Mouse (Mus musculus): Measurements from ENCODE around the gene Foxp1.

The Foxp1 gene

GRCm38 (mm10) chr6:99206437-99206870 lies 316.1 kb downstream of the Foxp1 start:
- no peak for DNase-seq (ENCODE audit: low spot score)

- no peak for DNase-seq (ENCODE audit: low spot score)
Measured at GRCm38 (mm10) chr6:99205587-99206436, 316.7 kb downstream of the Foxp1 start.

DNA sequence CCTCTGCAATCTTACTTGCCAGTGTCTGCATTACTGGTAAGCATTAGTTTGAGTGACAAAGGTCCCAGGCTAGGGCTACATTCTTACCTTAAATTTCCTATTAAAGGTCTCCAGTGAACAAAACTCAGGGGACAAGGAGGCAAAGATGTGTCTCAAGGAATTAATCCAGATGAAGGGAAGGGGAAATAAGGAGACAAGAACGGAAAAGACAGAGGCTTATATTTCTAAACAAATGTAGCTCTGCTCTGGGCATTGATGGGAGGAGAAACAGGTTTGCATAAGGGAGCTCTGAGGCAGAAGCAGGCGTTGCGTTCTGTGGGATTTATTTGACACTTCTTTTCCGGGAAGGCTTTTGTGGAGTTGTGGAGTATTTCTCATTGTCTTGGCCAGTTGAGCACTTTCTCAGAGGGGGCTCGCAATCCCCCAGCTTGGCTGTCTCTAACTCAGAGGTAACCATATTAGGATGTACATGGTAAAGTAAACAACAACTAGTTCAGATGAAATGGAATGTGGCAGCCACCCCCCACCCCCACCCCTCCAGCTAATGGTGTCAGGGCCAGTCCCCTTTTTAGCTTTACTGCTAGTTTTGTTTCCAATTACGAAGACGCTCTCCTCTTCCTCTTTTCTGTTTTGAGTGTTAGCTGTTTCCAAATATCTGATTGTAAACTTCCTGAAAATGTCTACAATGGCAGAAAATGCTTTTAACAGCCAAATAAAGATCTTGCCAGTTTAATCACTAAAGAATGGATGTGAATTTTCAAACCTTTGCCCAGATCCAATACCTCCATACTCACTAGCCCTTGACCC lies 317.5 kb downstream of the Foxp1 start:
- DNase-seq (ENCODE audit: low spot score) = no peak

- no peak for DNase-seq (ENCODE audit: low spot score)
Measured at GRCm38 (mm10) chr6:99204052-99204779, 318.3 kb downstream of the Foxp1 start.

- DNase-seq (ENCODE audit: low spot score) = no peak
Measured at GRCm38 (mm10) chr6:99203231-99203630, 319.3 kb downstream of the Foxp1 start.

DNA sequence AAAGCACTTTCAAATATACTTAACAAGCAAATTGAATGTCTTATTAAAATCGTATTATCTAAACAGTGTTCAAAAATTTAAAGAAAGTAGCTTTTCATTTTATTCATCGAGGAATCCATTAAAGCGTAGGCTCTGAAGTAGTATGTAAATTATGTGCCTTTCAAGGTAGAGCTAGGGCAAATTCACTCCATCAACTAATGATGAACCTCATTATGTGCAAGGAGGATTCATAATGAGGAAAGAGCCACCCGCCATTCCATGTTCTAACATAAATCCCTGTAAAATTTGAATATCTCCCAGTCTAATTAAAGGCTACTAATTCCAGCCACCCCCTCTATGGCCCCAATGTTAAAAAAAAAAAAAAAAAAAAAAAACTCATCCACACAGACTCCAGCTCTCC lies 319.7 kb downstream of the Foxp1 start:
- DNase-seq (ENCODE audit: low spot score) = no peak

GRCm38 (mm10) chr6:99201271-99201705 lies 321.2 kb downstream of the Foxp1 start:
- no peak for DNase-seq (ENCODE audit: low spot score)

GRCm38 (mm10) chr6:99200656-99201055 lies 321.9 kb downstream of the Foxp1 start:
- DNase-seq (ENCODE audit: low spot score) = no peak

DNA sequence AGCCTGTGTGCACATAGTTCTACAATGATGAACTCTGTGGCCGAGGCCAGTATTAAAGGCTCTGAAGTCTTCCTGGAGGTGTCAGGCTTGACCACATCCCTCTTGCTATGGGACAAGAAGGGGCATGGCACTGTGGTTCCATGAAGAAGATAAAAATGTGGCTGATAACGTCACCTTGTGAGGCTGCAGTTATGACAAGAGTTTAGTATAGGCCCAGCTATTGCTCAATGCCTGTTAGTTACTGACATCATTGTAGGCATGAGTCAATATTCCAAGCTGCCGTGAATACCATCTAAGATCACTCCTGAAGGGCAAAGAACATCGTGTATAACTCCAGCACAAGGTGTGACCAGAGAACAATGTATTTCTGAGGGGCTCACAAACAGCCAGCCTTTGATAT lies 323.2 kb downstream of the Foxp1 start:
- no peak for DNase-seq (ENCODE audit: low spot score)

- DNase-seq (ENCODE audit: low spot score) = no peak
Measured at GRCm38 (mm10) chr6:99193697-99194096, 328.8 kb downstream of the Foxp1 start.

DNA sequence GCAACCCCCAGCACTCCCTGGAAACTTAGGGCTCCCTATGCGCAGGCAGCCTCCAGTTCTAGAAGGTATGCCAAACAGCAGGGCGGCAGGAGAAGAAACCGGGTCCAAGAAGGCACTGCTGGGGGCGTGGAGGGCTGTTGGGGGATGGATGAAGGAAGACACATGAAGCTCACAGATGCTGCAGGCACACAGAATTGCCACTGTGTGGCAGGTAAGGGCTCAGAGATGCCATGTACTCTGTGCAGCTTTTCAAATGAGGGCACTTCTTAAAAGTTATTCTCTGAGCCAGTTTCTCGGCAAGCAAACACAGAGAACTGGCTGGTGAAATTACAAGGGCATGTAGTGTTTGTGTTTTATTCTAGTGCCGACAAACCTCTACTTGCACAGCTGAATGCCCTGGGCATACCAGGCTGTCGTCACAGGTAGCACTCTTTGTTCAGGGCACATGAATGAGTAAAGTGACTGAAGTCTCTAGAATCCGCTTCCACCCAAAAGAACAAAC lies 330.8 kb downstream of the Foxp1 start:
- no peak for DNase-seq (ENCODE audit: low spot score)

DNA sequence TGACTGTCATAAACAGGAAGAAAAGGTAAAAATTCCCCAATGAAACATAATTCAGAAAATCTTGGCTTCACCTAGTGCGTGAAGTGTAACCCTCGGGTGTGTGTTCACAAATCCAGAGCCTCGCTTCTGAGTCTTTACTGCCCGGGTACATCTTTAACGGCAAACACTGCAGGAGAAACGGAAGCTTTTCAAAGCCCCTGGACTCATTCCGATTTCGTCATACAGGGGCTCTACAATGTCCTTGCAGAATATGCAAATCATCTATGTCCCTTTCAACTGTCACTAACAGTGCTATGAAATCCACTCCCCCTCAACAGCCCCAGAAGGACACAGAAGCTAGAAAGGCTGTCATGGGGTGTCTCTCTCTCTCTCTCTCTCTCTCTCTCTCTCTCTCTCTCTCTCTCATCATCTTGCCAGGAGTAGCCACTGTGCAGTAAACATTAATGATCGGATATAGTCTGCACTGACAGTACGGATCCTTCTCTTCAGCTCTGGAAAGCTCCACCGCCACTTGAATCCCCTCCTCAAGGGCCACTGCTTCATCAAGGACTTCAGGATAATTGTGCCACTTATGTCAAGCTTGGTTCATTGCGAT lies 331.4 kb downstream of the Foxp1 start:
- DNase-seq (ENCODE audit: low spot score) = no peak

DNA sequence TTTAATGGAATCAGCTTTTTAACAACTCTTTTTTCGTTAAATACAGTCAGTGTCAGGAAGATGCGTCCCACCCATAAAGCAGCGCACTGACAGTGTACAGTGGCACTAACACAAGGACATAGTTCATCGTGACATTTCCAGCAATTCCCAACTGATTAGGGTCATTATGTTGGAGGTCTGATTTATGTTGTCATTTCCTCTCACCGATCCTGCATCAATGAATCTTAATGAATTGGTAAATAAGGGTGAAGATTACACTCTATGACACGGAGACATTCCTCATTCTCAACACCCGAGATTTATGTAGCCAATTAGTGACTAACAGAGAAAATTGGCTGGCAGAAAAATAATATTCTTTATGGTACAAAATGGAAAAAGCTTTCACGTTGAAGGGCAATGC lies 332.6 kb downstream of the Foxp1 start:
- DNase-seq (ENCODE audit: low spot score) = no peak

GRCm38 (mm10) chr6:99188366-99189216 lies 333.9 kb downstream of the Foxp1 start:
- DNase-seq (ENCODE audit: low spot score) = no peak

GRCm38 (mm10) chr6:99187914-99188313 lies 334.6 kb downstream of the Foxp1 start:
- DNase-seq (ENCODE audit: low spot score) = no peak

- no peak for DNase-seq (ENCODE audit: low spot score)
Measured at GRCm38 (mm10) chr6:99187415-99187814, 335.1 kb downstream of the Foxp1 start.

GRCm38 (mm10) chr6:99186569-99186968 lies 336.0 kb downstream of the Foxp1 start:
- no peak for DNase-seq (ENCODE audit: low spot score)

DNA sequence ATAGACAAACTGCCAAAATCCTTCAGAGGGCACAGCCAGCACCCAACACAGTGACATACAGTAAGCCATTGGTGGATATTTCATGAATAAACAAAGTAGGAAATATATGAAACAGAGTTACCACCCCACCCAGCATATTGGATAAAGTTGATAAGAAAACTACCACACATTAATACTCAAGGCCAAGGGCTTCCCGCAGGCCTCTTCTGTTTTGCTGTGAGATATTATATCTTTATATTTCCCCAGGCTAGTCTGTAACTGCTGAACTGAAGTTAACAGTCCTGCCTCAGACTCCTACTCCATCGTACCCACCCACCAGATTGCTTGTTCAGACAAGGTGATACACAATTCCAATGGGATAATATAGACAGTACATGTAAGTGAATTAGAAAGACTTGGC lies 336.7 kb downstream of the Foxp1 start:
- no peak for DNase-seq (ENCODE audit: low spot score)

DNA sequence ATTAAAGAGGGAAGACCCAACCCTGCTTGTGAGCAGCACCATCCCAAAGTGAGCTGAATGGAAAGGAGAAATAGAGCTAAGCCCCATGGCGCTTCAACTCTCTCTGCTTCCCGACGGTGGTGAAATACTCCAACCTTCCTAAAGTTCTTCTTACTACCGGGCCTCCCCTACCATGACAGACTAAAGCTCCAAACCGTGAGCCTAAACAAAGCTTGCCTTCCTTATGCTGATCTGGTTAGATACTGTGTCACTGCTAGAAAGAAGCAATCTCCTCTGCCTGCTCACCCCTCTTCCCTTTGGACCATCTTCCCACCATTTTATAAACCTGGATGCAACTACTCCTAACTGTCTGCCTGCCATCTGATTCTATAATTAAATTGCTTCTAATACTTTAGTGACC lies 338.5 kb downstream of the Foxp1 start:
- no peak for DNase-seq (ENCODE audit: low spot score)

- DNase-seq (ENCODE audit: low spot score) = no peak
Measured at GRCm38 (mm10) chr6:99182777-99183176, 339.7 kb downstream of the Foxp1 start.

- no peak for DNase-seq (ENCODE audit: low spot score)
Measured at GRCm38 (mm10) chr6:99176216-99176615, 346.3 kb downstream of the Foxp1 start.
